Mouse (Mus musculus) spleen, postnatal 14 days (tissue): ENCODE results near the gene Smc6.

Experiments
- DNase-seq, 2 experiments: peaks; one replicate each; pipeline ENCODE4 v3.0.0; 2021 to 2022; ENCODE audit warnings: low spot score in 2 of 2

Smc6 gene

GRCm38 (mm10) chr12:11265382-11266281 is at the start of gene Smc6, which contains the start of gene Gen1:
TSS of gene Smc6 (plus strand) at chr12:11265886.
TSS of gene Gen1 (minus strand) at chr12:11265801.
- peak; percentile 87 to 90 for DNase-seq

- no peak for DNase-seq
These were observed 49.2 kb upstream of the Smc6 start for GRCm38 (mm10) chr12:11216454-11216853.

GRCm38 (mm10) chr12:11217726-11218250 is 47.9 kb upstream of the Smc6 start:
- DNase-seq = no peak

- DNase-seq = no peak
These were observed 44.0 kb upstream of the Smc6 start for GRCm38 (mm10) chr12:11221524-11222330.

GRCm38 (mm10) chr12:11222566-11222965 is 43.1 kb upstream of the Smc6 start:
- no peak for DNase-seq

- no peak for DNase-seq
These were observed 42.6 kb upstream of the Smc6 start for GRCm38 (mm10) chr12:11223090-11223489.

GRCm38 (mm10) chr12:11224722-11225121 is 41.0 kb upstream of the Smc6 start:
- no peak for DNase-seq

GRCm38 (mm10) chr12:11226123-11226522 is 39.6 kb upstream of the Smc6 start:
- DNase-seq = no peak

GRCm38 (mm10) chr12:11226529-11227268 is 39.0 kb upstream of the Smc6 start:
- no peak for DNase-seq

- DNase-seq = no peak
These were observed 35.4 kb upstream of the Smc6 start for GRCm38 (mm10) chr12:11230267-11230666.

GRCm38 (mm10) chr12:11235996-11236395 is 29.7 kb upstream of the Smc6 start:
- DNase-seq = no peak

GRCm38 (mm10) chr12:11247460-11247859 is 18.2 kb upstream of the Smc6 start:
- no peak for DNase-seq

- DNase-seq = no peak
These were observed 15.4 kb upstream of the Smc6 start for GRCm38 (mm10) chr12:11250322-11250721.

- no peak for DNase-seq
These were observed 791 bp upstream of the Smc6 start for GRCm38 (mm10) chr12:11264895-11265294.

GRCm38 (mm10) chr12:11266282-11266985 is 748 bp downstream of the Smc6 start:
- DNase-seq = no peak

- no peak for DNase-seq
These were observed 1.3 kb downstream of the Smc6 start for GRCm38 (mm10) chr12:11267030-11267429.

- no peak for DNase-seq
These were observed 6.9 kb downstream of the Smc6 start for GRCm38 (mm10) chr12:11272568-11272967.

GRCm38 (mm10) chr12:11273185-11273584 is 7.5 kb downstream of the Smc6 start:
- no peak for DNase-seq

- no peak for DNase-seq
These were observed 10.9 kb downstream of the Smc6 start for GRCm38 (mm10) chr12:11276632-11277031.

GRCm38 (mm10) chr12:11277207-11277606 is 11.5 kb downstream of the Smc6 start:
- no peak for DNase-seq

- no peak for DNase-seq
These were observed 14.2 kb downstream of the Smc6 start for GRCm38 (mm10) chr12:11279886-11280285.
